Mouse (Mus musculus) intestine, embryonic 16.5 days (tissue): ENCODE data around the gene Pou3f1. TPM values are rescaled to one million over a fixed set of nuclear protein-coding genes. Genes with fewer than 3 reads are reported as not detected.
A peak's percentile ranks its signal among the peaks of the same experiment; 100 is the strongest.

ENCODE experiments used
- ATAC-seq: fragments of 200-750 bp; cut with Nextera tagmentation; 2 replicates; pipeline ENCODE4 v1.8.0; 2017; ENCODE audit warnings: moderate TSS enrichment, moderate library complexity
- H3K27ac ChIP-seq: fragments of 300-500 bp; sonication (generic); 2 replicates; pipeline ENCODE4 v1.5.1; 2014; ENCODE audit warnings: mild to moderate bottlenecking, low read length
- H3K27me3 ChIP-seq: fragments of 300-500 bp; sonication (generic); replicated peaks from 2 replicates; pipeline ENCODE4 v1.6.1; 2014; ENCODE audit warnings: low read length, control low read depth, mixed read lengths; ENCODE audit not compliant: control insufficient read depth, insufficient read depth
- H3K36me3 ChIP-seq: fragments of 300-500 bp; sonication (generic); 2 replicates; pipeline ENCODE4 v1.6.1; 2014; ENCODE audit warnings: low read length, control low read depth; ENCODE audit not compliant: control insufficient read depth, insufficient read depth
- H3K4me1 ChIP-seq: fragments of 300-500 bp; sonication (generic); 2 replicates; pipeline ENCODE4 v1.6.1; 2014; ENCODE audit warnings: low read length, control low read depth, mixed read lengths; ENCODE audit not compliant: control insufficient read depth, insufficient read depth
- H3K4me2 ChIP-seq: fragments of 300-500 bp; sonication (generic); 2 replicates; pipeline ENCODE4 v1.6.1; 2014; ENCODE audit warnings: low read depth, low read length, control low read depth
- H3K4me3 ChIP-seq: fragments of 300-500 bp; sonication (generic); 2 replicates; pipeline ENCODE4 v1.5.1; 2014; ENCODE audit warnings: mild to moderate bottlenecking, low read length
- H3K9ac ChIP-seq: fragments of 300-500 bp; sonication (generic); 2 replicates; pipeline ENCODE4 v1.6.1; 2014; ENCODE audit warnings: low read depth, low read length
- H3K9me3 ChIP-seq: fragments of 300-500 bp; sonication (generic); 2 replicates; pipeline ENCODE4 v1.6.1; 2016; ENCODE audit warnings: low read length, control low read depth; ENCODE audit not compliant: control insufficient read depth
- WGBS: fragments of 180-500 bp; shearing (Covaris S2); extraction: QIAGEN DNeasy Blood & Tissue Kit; methylation state at CpG from one replicate; pipeline ENCODE4 v1.1.7; 2014; 5-methylcytosine and 5-hydroxymethylcytosine counted together
- polyA plus RNA-seq: library from polyadenylated mRNA; unstranded; fragments of >200 nt; fragmentation: Nextera tagmentation; extraction: Ambion mirVana; gene quantifications from 2 replicates; pipeline ENCODE4 v1.2.1, GENCODE M21; 2015

Gene Pou3f1
- polyA plus RNA-seq, 1 experiment from 2014 or later, result 0.04 TPM

- Histone ChIP-seq H3K27me3 (peaks cover 56% of the 10 kb centered on the region), H3K9me3 (no peaks in the 10 kb centered on the region), H3K9ac (no peak overlapping the region), H3K4me1 (peaks cover 4% of the 10 kb centered on the region; the same call in 1 of the 2 replicates), H3K4me3 (no peak overlapping the region), H3K36me3 (no peaks in the 10 kb centered on the region), H3K4me2 (no peak overlapping the region), H3K27ac (no peak overlapping the region)
- no peak for ATAC-seq
- 68% methylated on average over 9 of the region's 9 CpGs for WGBS
These were observed 7.6 kb downstream of the Pou3f1 start for GRCm38 (mm10) chr4:124664185-124664584.

- Histone ChIP-seq H3K36me3 (no peaks in the 10 kb centered on the region), H3K4me1 (no peaks in the 10 kb centered on the region), H3K9ac (no peak overlapping the region), H3K4me3 (no peak overlapping the region), H3K27ac (no peak overlapping the region), H3K27me3 (peaks cover 55% of the 10 kb centered on the region), H3K4me2 (no peak overlapping the region), H3K9me3 (no peaks in the 10 kb centered on the region)
- no peak for ATAC-seq
- WGBS, result 69% methylated on average over 15 of the region's 15 CpGs
These were observed 8.0 kb downstream of the Pou3f1 start for GRCm38 (mm10) chr4:124664604-124665003.

- peaks cover 37% of the 10 kb centered on the region for H3K27me3 ChIP-seq
These were observed 10.9 kb downstream of the Pou3f1 start for GRCm38 (mm10) chr4:124667476-124668033.

GRCm38 (mm10) chr4:124668078-124668477 is 11.5 kb downstream of the Pou3f1 start:
- Histone ChIP-seq H3K27ac (no peak overlapping the region), H3K9ac (no peak overlapping the region), H3K4me2 (no peak overlapping the region), H3K27me3 (peaks cover 32% of the 10 kb centered on the region), H3K9me3 (no peaks in the 10 kb centered on the region), H3K4me3 (no peak overlapping the region), H3K36me3 (no peaks in the 10 kb centered on the region), H3K4me1 (no peaks in the 10 kb centered on the region)
- WGBS, result 18% methylated on average over 8 of the region's 8 CpGs
- no peak for ATAC-seq

More at GRCm38 (mm10) chr4:124667476-124668033, 10.9 kb downstream of the Pou3f1 start:
- Histone ChIP-seq H3K9me3 (no peaks in the 10 kb centered on the region), H3K4me2 (no peak overlapping the region), H3K4me1 (no peaks in the 10 kb centered on the region), H3K4me3 (no peak overlapping the region), H3K36me3 (no peaks in the 10 kb centered on the region), H3K27ac (no peak overlapping the region), H3K9ac (no peak overlapping the region)
- ATAC-seq, result no peak
- 44% methylated on average over 14 of the region's 14 CpGs for WGBS

GRCm38 (mm10) chr4:124670232-124670631 is 13.6 kb downstream of the Pou3f1 start:
- peaks cover 24% of the 10 kb centered on the region for H3K27me3 ChIP-seq

GRCm38 (mm10) chr4:124671583-124671982 is 15.0 kb downstream of the Pou3f1 start:
- Histone ChIP-seq H3K4me2 (no peak overlapping the region), H3K27ac (no peak overlapping the region), H3K4me1 (no peaks in the 10 kb centered on the region), H3K9ac (no peak overlapping the region), H3K4me3 (no peak overlapping the region), H3K27me3 (peaks cover 20% of the 10 kb centered on the region; the same call in 1 of the 2 replicates), H3K9me3 (no peaks in the 10 kb centered on the region), H3K36me3 (no peaks in the 10 kb centered on the region)
- no peak for ATAC-seq
- WGBS, result 26% methylated on average over 7 of the region's 7 CpGs

More at GRCm38 (mm10) chr4:124670232-124670631, 13.6 kb downstream of the Pou3f1 start:
- no peak for ATAC-seq
- 61% methylated on average over 8 of the region's 8 CpGs for WGBS
- H3K4me2 ChIP-seq, result no peak overlapping the region
- no peaks in the 10 kb centered on the region for H3K36me3 ChIP-seq
- H3K4me3 ChIP-seq, result no peak overlapping the region
- H3K9ac ChIP-seq, result no peak overlapping the region
- no peaks in the 10 kb centered on the region for H3K4me1 ChIP-seq
- H3K9me3 ChIP-seq, result no peaks in the 10 kb centered on the region
- no peak overlapping the region for H3K27ac ChIP-seq

- Histone ChIP-seq H3K27me3 (peaks cover 20% of the 10 kb centered on the region; the same call in 1 of the 2 replicates), H3K4me1 (no peaks in the 10 kb centered on the region), H3K4me2 (peak overlapping the region; percentile 31; the same call in 1 of the 2 replicates), H3K36me3 (no peaks in the 10 kb centered on the region), H3K4me3 (no peak overlapping the region), H3K9ac (no peak overlapping the region), H3K9me3 (no peaks in the 10 kb centered on the region), H3K27ac (no peak overlapping the region)
- whole genome bisulfite sequencing, result 7% methylated on average over 31 of the region's 31 CpGs
- 0 out of 2 replicates have a peak, but pooled peaks have one; percentile 23 for ATAC-seq
These were observed 16.0 kb downstream of the Pou3f1 start for GRCm38 (mm10) chr4:124672347-124673320.

GRCm38 (mm10) chr4:124674334-124675032 is 17.9 kb downstream of the Pou3f1 start:
- 70% methylated on average over 17 of the region's 17 CpGs for WGBS
- Histone ChIP-seq H3K9me3 (no peaks in the 10 kb centered on the region), H3K36me3 (no peaks in the 10 kb centered on the region), H3K4me1 (no peaks in the 10 kb centered on the region), H3K9ac (no peak overlapping the region), H3K4me3 (no peak overlapping the region), H3K4me2 (no peak overlapping the region), H3K27ac (no peak overlapping the region), H3K27me3 (peaks cover 11% of the 10 kb centered on the region; the same call in 1 of the 2 replicates)
- ATAC-seq, result no peak

GRCm38 (mm10) chr4:124675037-124675436 is 18.4 kb downstream of the Pou3f1 start:
- no peak overlapping the region for H3K4me3 ChIP-seq
- H3K4me1 ChIP-seq, result no peaks in the 10 kb centered on the region
- 4% methylated on average over 4 of the region's 4 CpGs for WGBS
- H3K9me3 ChIP-seq, result no peaks in the 10 kb centered on the region
- ATAC-seq, result peak; percentile 29; the same call in 1 of the 2 replicates
- no peak overlapping the region for H3K4me2 ChIP-seq
- peaks cover 2% of the 10 kb centered on the region; the same call in 1 of the 2 replicates for H3K36me3 ChIP-seq
- peaks cover 10% of the 10 kb centered on the region; the same call in 1 of the 2 replicates for H3K27me3 ChIP-seq
- H3K9ac ChIP-seq, result no peak overlapping the region
- H3K27ac ChIP-seq, result no peak overlapping the region
